Mouse (Mus musculus) ES-Bruce4 (cell line): Measurements from ENCODE around the gene Adm2.

Source experiments
- CTCF ChIP-seq: IDR thresholded peaks from one replicate; pipeline ENCODE4 v1.8.1; 2011; ENCODE audit warnings: low read depth, low read length
- EP300 ChIP-seq: IDR thresholded peaks from 2 replicates; pipeline ENCODE4 v1.6.1; 2011; ENCODE audit warnings: low read depth, low read length; ENCODE audit not compliant: insufficient read depth
- POLR2A ChIP-seq: IDR thresholded peaks from one replicate; pipeline ENCODE4 v1.8.1; 2011; ENCODE audit warnings: low read length; ENCODE audit not compliant: insufficient read depth

DNA sequence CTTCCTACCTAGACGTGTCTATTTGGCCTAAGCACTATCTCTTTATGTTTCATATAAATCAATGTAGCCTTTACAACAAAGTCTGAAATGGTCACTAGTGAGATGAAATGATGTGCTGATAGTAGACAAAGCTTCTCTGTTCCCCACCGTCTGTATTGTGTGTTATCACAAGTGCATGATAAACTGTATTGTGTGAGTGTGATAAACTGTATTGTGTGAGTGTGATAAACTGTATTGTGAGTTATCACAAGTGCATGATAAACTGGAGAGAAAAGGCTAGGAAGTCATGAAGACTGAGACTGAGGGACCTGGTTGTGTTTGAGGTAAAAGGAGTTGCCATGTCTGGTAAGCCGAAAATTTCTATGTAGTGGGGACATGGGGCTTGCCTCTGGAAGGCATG lies 36.3 kb downstream of the Adm2 start:
- no peak for TF ChIP-seq CTCF
- no peak for TF ChIP-seq POLR2A
- TF ChIP-seq EP300: no peak
